Mouse (Mus musculus): ENCODE results near the gene Dock9.

DNA sequence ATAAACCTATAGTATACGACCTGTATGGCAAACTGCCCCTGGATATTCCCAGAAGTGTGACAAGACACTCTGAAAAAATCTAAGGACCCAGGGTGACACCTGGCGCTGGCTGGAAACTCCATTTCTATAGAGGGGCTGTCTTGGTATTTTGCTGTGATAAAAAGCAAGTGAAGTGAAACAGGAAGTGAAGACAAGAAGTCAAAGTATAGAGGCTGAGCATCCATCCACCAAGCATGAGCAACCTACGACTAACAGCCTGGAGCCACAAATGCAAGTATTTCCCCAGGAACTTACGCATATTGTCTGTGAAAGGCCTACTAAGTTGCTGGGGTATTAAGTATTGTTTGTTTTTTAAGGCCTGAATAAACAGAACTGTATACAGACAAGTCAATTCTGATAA, 197.1 kb downstream of the Dock9 start:
- TF ChIP-seq POLR2A (IDR thresholded peaks at IDR 0.05; ENCODE audit: insufficient read depth, low read depth, low read length) (no peak), CTCF (IDR thresholded peaks at IDR 0.05) (no peak)
